Mouse (Mus musculus): ENCODE results near the gene Steap4. TPM values are rescaled to one million over a fixed set of nuclear protein-coding genes. Genes with fewer than 3 reads are reported as not detected.

Steap4 gene
- polyA plus RNA-seq, 1 experiment from 2014 or later, result 3.3 TPM

- 0 out of 2 replicates have a peak, but pooled peaks cover 2% of the 10 kb centered on the region for H3K4me1 ChIP-seq
- WGBS, result 91% methylated on average over 1 of the region's 1 CpGs
- H3K4me2 ChIP-seq, result no peak overlapping the region
- no peaks in the 10 kb centered on the region for H3K36me3 ChIP-seq
- no peak overlapping the region for H3K4me3 ChIP-seq (replicated peaks)
- H3K9ac ChIP-seq, result no peak overlapping the region
- no peaks in the 10 kb centered on the region for H3K9me3 ChIP-seq (replicated peaks)
- no peak for ATAC-seq (replicated peaks; ENCODE audit: low FRiP score)
- no peaks in the 10 kb centered on the region for H3K27me3 ChIP-seq
- H3K27ac ChIP-seq, result no peak overlapping the region
Observed at GRCm38 (mm10) chr5:7995288-7995897, 35.1 kb downstream of the Steap4 start.

GRCm38 (mm10) chr5:7996401-7997044 is 36.3 kb downstream of the Steap4 start:
- Histone ChIP-seq H3K4me3 (replicated peaks) (no peak overlapping the region), H3K27ac (no peak overlapping the region), H3K9me3 (replicated peaks) (no peaks in the 10 kb centered on the region), H3K9ac (no peak overlapping the region), H3K36me3 (no peaks in the 10 kb centered on the region), H3K27me3 (no peaks in the 10 kb centered on the region), H3K4me1 (0 out of 2 replicates have a peak, but pooled peaks cover 2% of the 10 kb centered on the region), H3K4me2 (no peak overlapping the region)
- 50% methylated on average over 8 of the region's 8 CpGs for WGBS
- ATAC-seq (replicated peaks; ENCODE audit: low FRiP score), result peak; percentile 43; the same call in 1 of the 2 replicates

GRCm38 (mm10) chr5:7997086-7997485 is 36.8 kb downstream of the Steap4 start:
- Histone ChIP-seq H3K4me3 (replicated peaks) (no peak overlapping the region), H3K4me1 (0 out of 2 replicates have a peak, but pooled peaks cover 2% of the 10 kb centered on the region), H3K27me3 (no peaks in the 10 kb centered on the region), H3K36me3 (no peaks in the 10 kb centered on the region), H3K9me3 (replicated peaks) (no peaks in the 10 kb centered on the region), H3K9ac (no peak overlapping the region), H3K27ac (no peak overlapping the region), H3K4me2 (no peak overlapping the region)
- WGBS, result 85% methylated on average over 2 of the region's 2 CpGs
- no peak for ATAC-seq (replicated peaks; ENCODE audit: low FRiP score)

GRCm38 (mm10) chr5:8000466-8000865 is 40.2 kb downstream of the Steap4 start:
- H3K9me3 ChIP-seq (replicated peaks), result no peaks in the 10 kb centered on the region
- no peak for ATAC-seq (replicated peaks; ENCODE audit: low FRiP score)
- 77% methylated on average over 10 of the region's 10 CpGs for WGBS
- no peak overlapping the region for H3K4me2 ChIP-seq
- no peak overlapping the region for H3K4me3 ChIP-seq (replicated peaks)
- 0 out of 2 replicates have a peak, but pooled peaks cover 2% of the 10 kb centered on the region for H3K4me1 ChIP-seq
- H3K27me3 ChIP-seq, result no peaks in the 10 kb centered on the region
- H3K36me3 ChIP-seq, result no peaks in the 10 kb centered on the region
- H3K9ac ChIP-seq, result no peak overlapping the region
- H3K27ac ChIP-seq, result no peak overlapping the region

GRCm38 (mm10) chr5:8002827-8003226 is 42.6 kb downstream of the Steap4 start:
- H3K4me2 ChIP-seq, result no peak overlapping the region
- H3K9ac ChIP-seq, result no peak overlapping the region
- H3K27ac ChIP-seq, result no peak overlapping the region
- H3K36me3 ChIP-seq, result no peaks in the 10 kb centered on the region
- no peaks in the 10 kb centered on the region for H3K4me1 ChIP-seq
- ATAC-seq (replicated peaks; ENCODE audit: low FRiP score), result no peak
- H3K9me3 ChIP-seq (replicated peaks), result no peaks in the 10 kb centered on the region
- no peak overlapping the region for H3K4me3 ChIP-seq (replicated peaks)
- H3K27me3 ChIP-seq, result no peaks in the 10 kb centered on the region

- WGBS, result 63% methylated on average over 3 of the region's 3 CpGs
- no peak overlapping the region for H3K27ac ChIP-seq
- H3K4me3 ChIP-seq (replicated peaks), result no peak overlapping the region
- ATAC-seq (replicated peaks; ENCODE audit: low FRiP score), result no peak
- 0 out of 2 replicates have a peak, but pooled peaks cover 4% of the 10 kb centered on the region for H3K9me3 ChIP-seq (replicated peaks)
- no peaks in the 10 kb centered on the region for H3K4me1 ChIP-seq
- H3K4me2 ChIP-seq, result no peak overlapping the region
- no peaks in the 10 kb centered on the region for H3K36me3 ChIP-seq
- H3K27me3 ChIP-seq, result no peaks in the 10 kb centered on the region
- no peak overlapping the region for H3K9ac ChIP-seq
Observed at GRCm38 (mm10) chr5:8013276-8013675, 53.0 kb downstream of the Steap4 start.

Other genes with a start within 250 kb of the Steap4 start
- 307 and 315 TPM in 2 replicates for gene Sri, start 85.6 kb downstream of the Steap4 start, polyA plus RNA-seq (2015; fragmentation: Nextera tagmentation; extraction: Ambion mirVana)

Data from kidney, embryonic 15.5 days (tissue).